Mouse (Mus musculus): ENCODE measurements around the gene Itga2. TPM values are rescaled to one million over a fixed set of nuclear protein-coding genes. Genes with fewer than 3 reads are reported as not detected.

Gene Itga2
- polyA plus RNA-seq (2014; fragmentation: Nextera tagmentation; extraction: Ambion mirVana): 0.60 and 0.68 TPM in 2 replicates

- no peaks in the 10 kb centered on the region for H3K4me1 ChIP-seq (ENCODE audit: control insufficient read depth, insufficient read depth, low read length)
- H3K9me3 ChIP-seq (ENCODE audit: control insufficient read depth, low read length): no peaks in the 10 kb centered on the region
- DNase-seq (ENCODE audit: low spot score) (peak; percentile 77), ATAC-seq (ENCODE audit: insufficient number of reproducible peaks, low FRiP score, low TSS enrichment, low read depth) (peak; percentile 69)
- no peaks in the 10 kb centered on the region for H3K36me3 ChIP-seq (ENCODE audit: control insufficient read depth, insufficient read depth, low read length)
- peak within 1 kb of the TSS; percentile 36 for H3K4me3 ChIP-seq (ENCODE audit: low read depth, low read length)
- H3K27me3 ChIP-seq (ENCODE audit: control insufficient read depth, insufficient read depth, low read length): peaks cover 6% of the 10 kb centered on the region; the same call in 1 of the 2 replicates
- no peak within 1 kb of the TSS for H3K27ac ChIP-seq (replicated peaks; ENCODE audit: low read depth, low read length)
- H3K4me2 ChIP-seq (ENCODE audit: low read depth, severe bottlenecking): peak within 1 kb of the TSS; percentile 82
- no peak within 1 kb of the TSS; the same call in 1 of the 2 replicates for H3K9ac ChIP-seq (ENCODE audit: low read length)
- WGBS: 3% methylated on average over 28 of the region's 28 CpGs
Measured at GRCm38 (mm10) chr13:114931775-114932294, at the start of gene Itga2. Gene Itga2, minus strand, starts transcription at chr13:114932100.

DNA sequence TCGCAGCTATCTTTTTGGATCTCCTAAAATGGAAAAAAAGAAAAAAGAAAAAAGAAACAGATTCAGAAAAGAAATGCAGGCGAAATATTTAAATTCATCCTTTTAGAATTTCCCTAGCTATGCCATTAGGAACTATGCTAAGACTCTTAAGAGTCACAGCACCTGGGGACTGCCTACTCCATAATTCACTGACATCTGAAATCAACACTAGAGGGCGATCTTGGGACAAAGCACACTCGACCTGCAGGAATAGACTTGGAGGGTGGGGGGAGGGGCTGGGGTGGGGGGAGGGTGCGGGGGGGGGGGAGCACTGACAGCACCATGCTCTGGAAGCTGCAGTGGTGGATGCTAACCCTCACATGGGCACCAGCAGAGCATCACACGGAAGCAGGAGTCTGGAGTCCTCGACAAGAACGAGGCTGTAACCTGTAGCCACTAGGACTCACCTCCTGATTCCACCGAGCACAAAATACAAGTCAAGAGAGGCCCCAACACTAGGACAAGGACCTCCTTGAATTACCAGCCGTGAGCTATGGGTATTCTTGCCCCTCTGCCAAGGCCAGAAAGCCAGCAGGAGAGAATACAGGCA is 49.0 kb upstream of the Itga2 start:
- no peaks in the 10 kb centered on the region for H3K27me3 ChIP-seq (ENCODE audit: control insufficient read depth, insufficient read depth, low read length)
- DNase-seq (ENCODE audit: low spot score) (no peak), ATAC-seq (ENCODE audit: insufficient number of reproducible peaks, low FRiP score, low TSS enrichment, low read depth) (no peak)
- no peak overlapping the region for H3K4me3 ChIP-seq (ENCODE audit: low read depth, low read length)
- no peaks in the 10 kb centered on the region for H3K9me3 ChIP-seq (ENCODE audit: control insufficient read depth, low read length)
- no peaks in the 10 kb centered on the region for H3K36me3 ChIP-seq (ENCODE audit: control insufficient read depth, insufficient read depth, low read length)
- WGBS: 50% methylated on average over 10 of the region's 10 CpGs
- H3K27ac ChIP-seq (replicated peaks; ENCODE audit: low read depth, low read length): no peak overlapping the region
- H3K4me2 ChIP-seq (ENCODE audit: low read depth, severe bottlenecking): no peak overlapping the region
- no peak overlapping the region for H3K9ac ChIP-seq (ENCODE audit: low read length)
- no peaks in the 10 kb centered on the region for H3K4me1 ChIP-seq (ENCODE audit: control insufficient read depth, insufficient read depth, low read length)

DNA sequence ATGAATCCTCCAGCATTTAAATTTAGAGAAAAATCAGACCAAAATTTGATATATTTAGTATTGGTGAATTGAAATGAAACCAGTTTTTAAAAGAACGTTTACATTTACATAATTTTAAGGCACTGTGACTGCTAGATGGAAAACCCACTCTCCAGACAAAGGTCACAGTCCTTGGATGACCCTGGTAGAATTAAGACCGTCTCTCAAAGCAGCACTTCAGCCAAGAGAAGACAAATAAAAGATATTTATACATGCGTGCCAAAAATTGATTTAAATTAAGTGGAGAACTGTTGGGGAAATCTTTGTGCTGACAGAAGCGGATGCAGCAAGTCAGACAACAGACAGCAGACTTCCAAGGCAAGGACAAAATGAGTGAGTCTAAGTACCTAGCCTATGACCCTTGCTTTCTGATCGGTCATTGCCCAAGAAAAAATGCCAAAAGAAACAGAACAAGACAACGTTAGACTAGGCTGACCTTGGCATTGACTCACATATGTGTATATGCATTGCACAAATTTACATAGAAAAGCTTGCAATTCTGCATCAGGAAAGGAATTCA is 42.7 kb upstream of the Itga2 start:
- H3K27me3 ChIP-seq (ENCODE audit: control insufficient read depth, insufficient read depth, low read length): no peaks in the 10 kb centered on the region
- ATAC-seq (ENCODE audit: insufficient number of reproducible peaks, low FRiP score, low TSS enrichment, low read depth): no peak
- no peak overlapping the region for H3K4me2 ChIP-seq (ENCODE audit: low read depth, severe bottlenecking)
- no peak overlapping the region for H3K9ac ChIP-seq (ENCODE audit: low read length)
- WGBS: 83% methylated on average over 6 of the region's 6 CpGs
- H3K27ac ChIP-seq (replicated peaks; ENCODE audit: low read depth, low read length): no peak overlapping the region
- no peaks in the 10 kb centered on the region for H3K36me3 ChIP-seq (ENCODE audit: control insufficient read depth, insufficient read depth, low read length)
- DNase-seq (ENCODE audit: low spot score): no peak
- H3K4me1 ChIP-seq (ENCODE audit: control insufficient read depth, insufficient read depth, low read length): no peaks in the 10 kb centered on the region
- no peak overlapping the region for H3K4me3 ChIP-seq (ENCODE audit: low read depth, low read length)
- no peaks in the 10 kb centered on the region for H3K9me3 ChIP-seq (ENCODE audit: control insufficient read depth, low read length)

DNA sequence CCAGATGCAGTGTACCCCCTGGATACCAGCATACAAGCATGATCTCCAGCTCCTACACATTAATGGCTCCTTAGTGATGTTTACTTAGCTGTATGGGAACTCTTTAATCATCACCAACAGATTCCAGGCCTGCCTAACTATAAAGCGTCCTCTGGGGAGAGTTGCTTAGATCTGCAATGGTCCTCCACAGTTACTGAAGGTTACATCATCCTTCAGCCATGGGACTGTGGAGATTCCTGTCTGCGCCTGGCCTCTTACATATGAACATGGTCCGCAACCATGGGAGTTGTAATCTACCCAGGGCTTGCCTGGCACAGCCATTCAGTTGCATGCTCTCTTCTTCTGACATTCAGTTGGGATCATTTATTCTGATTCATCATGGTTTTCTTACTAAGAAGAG is 40.0 kb upstream of the Itga2 start:
- Histone ChIP-seq H3K4me1 (ENCODE audit: control insufficient read depth, insufficient read depth, low read length) (no peaks in the 10 kb centered on the region), H3K9ac (ENCODE audit: low read length) (no peak overlapping the region), H3K9me3 (ENCODE audit: control insufficient read depth, low read length) (no peaks in the 10 kb centered on the region), H3K36me3 (ENCODE audit: control insufficient read depth, insufficient read depth, low read length) (no peaks in the 10 kb centered on the region), H3K27ac (replicated peaks; ENCODE audit: low read depth, low read length) (no peak overlapping the region), H3K4me2 (ENCODE audit: low read depth, severe bottlenecking) (no peak overlapping the region), H3K4me3 (ENCODE audit: low read depth, low read length) (no peak overlapping the region), H3K27me3 (ENCODE audit: control insufficient read depth, insufficient read depth, low read length) (no peaks in the 10 kb centered on the region)
- ATAC-seq (ENCODE audit: insufficient number of reproducible peaks, low FRiP score, low TSS enrichment, low read depth) (no peak), DNase-seq (ENCODE audit: low spot score) (no peak)
- WGBS: 87% methylated on average over 3 of the region's 3 CpGs

DNA sequence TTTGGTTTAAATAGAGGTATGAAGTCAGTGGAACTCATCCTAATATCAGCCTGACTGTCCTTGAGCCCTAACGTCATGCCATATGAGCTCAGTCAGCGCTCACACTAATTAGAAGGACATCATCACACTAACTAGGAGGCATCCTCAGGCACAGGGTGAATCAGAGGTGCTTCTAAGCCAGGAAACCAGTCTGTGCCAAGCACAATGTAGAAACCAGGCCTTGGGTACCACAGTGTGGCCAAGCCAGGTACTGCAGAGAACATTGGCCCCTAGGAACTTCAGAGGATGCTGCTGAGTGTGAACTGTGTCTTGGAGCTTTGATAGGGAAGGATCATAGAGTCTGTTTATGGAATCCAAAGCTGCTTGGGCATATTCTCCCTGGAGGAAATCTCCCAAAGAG is 32.3 kb upstream of the Itga2 start:
- peak; percentile 72; the same call in 1 of the 2 replicates for ATAC-seq (ENCODE audit: insufficient number of reproducible peaks, low FRiP score, low TSS enrichment, low read depth)
- Histone ChIP-seq H3K4me1 (ENCODE audit: control insufficient read depth, insufficient read depth, low read length) (no peaks in the 10 kb centered on the region; the same call in 1 of the 2 replicates), H3K4me3 (ENCODE audit: low read depth, low read length) (no peak overlapping the region), H3K27me3 (ENCODE audit: control insufficient read depth, insufficient read depth, low read length) (no peaks in the 10 kb centered on the region), H3K27ac (replicated peaks; ENCODE audit: low read depth, low read length) (no peak overlapping the region), H3K36me3 (ENCODE audit: control insufficient read depth, insufficient read depth, low read length) (no peaks in the 10 kb centered on the region), H3K4me2 (ENCODE audit: low read depth, severe bottlenecking) (no peak overlapping the region), H3K9ac (ENCODE audit: low read length) (no peak overlapping the region), H3K9me3 (ENCODE audit: control insufficient read depth, low read length) (no peaks in the 10 kb centered on the region)
- 30% methylated on average over 2 of the region's 2 CpGs for WGBS
- peak; percentile 81 for DNase-seq (ENCODE audit: low spot score)

GRCm38 (mm10) chr13:114954516-114954915 is 22.6 kb upstream of the Itga2 start:
- H3K9ac ChIP-seq (ENCODE audit: low read length): no peak overlapping the region
- H3K27ac ChIP-seq (replicated peaks; ENCODE audit: low read depth, low read length): no peak overlapping the region
- no peaks in the 10 kb centered on the region for H3K36me3 ChIP-seq (ENCODE audit: control insufficient read depth, insufficient read depth, low read length)
- H3K9me3 ChIP-seq (ENCODE audit: control insufficient read depth, low read length): no peaks in the 10 kb centered on the region
- ATAC-seq (ENCODE audit: insufficient number of reproducible peaks, low FRiP score, low TSS enrichment, low read depth) (no peak), DNase-seq (ENCODE audit: low spot score) (no peak)
- no peaks in the 10 kb centered on the region for H3K27me3 ChIP-seq (ENCODE audit: control insufficient read depth, insufficient read depth, low read length)
- H3K4me1 ChIP-seq (ENCODE audit: control insufficient read depth, insufficient read depth, low read length): no peaks in the 10 kb centered on the region
- no peak overlapping the region for H3K4me3 ChIP-seq (ENCODE audit: low read depth, low read length)
- no peak overlapping the region for H3K4me2 ChIP-seq (ENCODE audit: low read depth, severe bottlenecking)

- WGBS: 87% methylated on average over 7 of the region's 7 CpGs
- H3K4me3 ChIP-seq (ENCODE audit: low read depth, low read length): no peak overlapping the region
- no peak overlapping the region for H3K4me2 ChIP-seq (ENCODE audit: low read depth, severe bottlenecking)
Measured at GRCm38 (mm10) chr13:114933541-114933940, 1.6 kb upstream of the Itga2 start.

DNA sequence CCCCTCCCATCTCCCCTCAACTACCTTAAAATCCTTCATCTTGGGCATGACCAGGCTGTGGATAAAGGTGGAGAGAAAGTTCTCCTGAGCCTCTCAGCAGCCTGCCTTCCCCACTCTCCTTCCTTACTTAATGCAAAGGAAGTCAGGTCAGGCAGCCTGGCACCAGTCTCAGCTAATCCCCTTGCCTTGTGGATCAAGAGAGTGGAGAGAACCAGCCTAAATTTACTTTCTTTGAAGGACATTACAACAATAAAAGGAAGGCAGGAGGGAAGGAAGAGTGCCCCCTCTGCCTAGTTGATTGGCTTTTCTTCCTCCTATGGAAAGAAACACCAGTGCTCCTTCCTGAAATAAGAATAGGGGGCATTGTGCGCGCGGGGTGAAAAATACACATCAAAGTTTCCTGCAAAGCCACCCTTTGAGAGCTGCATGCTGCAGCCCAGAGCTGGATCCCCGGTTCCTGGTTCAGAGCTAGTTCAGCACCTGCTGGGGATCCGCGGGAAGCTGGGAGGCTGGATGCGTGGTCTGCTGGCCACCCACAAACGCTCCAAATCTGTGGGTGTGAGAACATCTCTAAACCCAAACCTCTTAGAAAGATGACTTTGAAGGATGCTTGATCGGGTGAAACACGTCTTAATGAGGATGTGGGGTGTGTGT is 777 bp downstream of the Itga2 start:
- Histone ChIP-seq H3K4me2 (ENCODE audit: low read depth, severe bottlenecking) (peak overlapping the region; percentile 82), H3K4me3 (ENCODE audit: low read depth, low read length) (peak overlapping the region; percentile 36), H3K27me3 (ENCODE audit: control insufficient read depth, insufficient read depth, low read length) (peaks cover 6% of the 10 kb centered on the region; the same call in 1 of the 2 replicates), H3K27ac (replicated peaks; ENCODE audit: low read depth, low read length) (no peak overlapping the region), H3K9me3 (ENCODE audit: control insufficient read depth, low read length) (no peaks in the 10 kb centered on the region), H3K9ac (ENCODE audit: low read length) (no peak overlapping the region; the same call in 1 of the 2 replicates), H3K4me1 (ENCODE audit: control insufficient read depth, insufficient read depth, low read length) (no peaks in the 10 kb centered on the region), H3K36me3 (ENCODE audit: control insufficient read depth, insufficient read depth, low read length) (no peaks in the 10 kb centered on the region)
- WGBS: 4% methylated on average over 10 of the region's 10 CpGs
- peak; percentile 50 for DNase-seq (ENCODE audit: low spot score)
- no peak for ATAC-seq (ENCODE audit: insufficient number of reproducible peaks, low FRiP score, low TSS enrichment, low read depth)

More at GRCm38 (mm10) chr13:114933541-114933940, 1.6 kb upstream of the Itga2 start:
- Histone ChIP-seq H3K9me3 (ENCODE audit: control insufficient read depth, low read length) (no peaks in the 10 kb centered on the region), H3K9ac (ENCODE audit: low read length) (no peak overlapping the region), H3K27ac (replicated peaks; ENCODE audit: low read depth, low read length) (no peak overlapping the region), H3K27me3 (ENCODE audit: control insufficient read depth, insufficient read depth, low read length) (peaks cover 6% of the 10 kb centered on the region; the same call in 1 of the 2 replicates), H3K36me3 (ENCODE audit: control insufficient read depth, insufficient read depth, low read length) (no peaks in the 10 kb centered on the region), H3K4me1 (ENCODE audit: control insufficient read depth, insufficient read depth, low read length) (no peaks in the 10 kb centered on the region)
- no peak for ATAC-seq (ENCODE audit: insufficient number of reproducible peaks, low FRiP score, low TSS enrichment, low read depth)
- DNase-seq (ENCODE audit: low spot score): no peak

Data from limb, embryonic 11.5 days (tissue).